Mouse (Mus musculus): ENCODE results near the gene Nos1ap.

Nos1ap gene

GRCm38 (mm10) chr1:170343906-170344305 lies 245.8 kb downstream of the Nos1ap start:
- peak; percentile 19 for DNase-seq

- no peak for DNase-seq
Observed at GRCm38 (mm10) chr1:170343081-170343480, 246.6 kb downstream of the Nos1ap start.

GRCm38 (mm10) chr1:170339943-170340342 lies 249.7 kb downstream of the Nos1ap start:
- DNase-seq = no peak

GRCm38 (mm10) chr1:170332775-170333174 lies 256.9 kb downstream of the Nos1ap start:
- DNase-seq = no peak

- no peak for DNase-seq
Observed at GRCm38 (mm10) chr1:170331926-170332325, 257.7 kb downstream of the Nos1ap start.

- DNase-seq = no peak
Observed at GRCm38 (mm10) chr1:170325277-170325676, 264.4 kb downstream of the Nos1ap start.

- DNase-seq = no peak
Observed at GRCm38 (mm10) chr1:170324312-170324711, 265.3 kb downstream of the Nos1ap start.

GRCm38 (mm10) chr1:170323001-170323400 lies 266.7 kb downstream of the Nos1ap start:
- no peak for DNase-seq

- DNase-seq = no peak
Observed at GRCm38 (mm10) chr1:170322046-170322445, 267.6 kb downstream of the Nos1ap start.

GRCm38 (mm10) chr1:170311431-170311830 lies 278.2 kb downstream of the Nos1ap start:
- DNase-seq = no peak

GRCm38 (mm10) chr1:170308503-170308902 lies 281.2 kb downstream of the Nos1ap start, which contains the start of gene Spata46:
Gene Spata46, plus strand, starts transcription at chr1:170308803.
- no peak for DNase-seq

- DNase-seq = no peak
Observed at GRCm38 (mm10) chr1:170306232-170306631, 283.4 kb downstream of the Nos1ap start, which contains the start of gene Gm7694. Gene Gm7694, minus strand, starts transcription at chr1:170306332.

GRCm38 (mm10) chr1:170305002-170305401 lies 284.7 kb downstream of the Nos1ap start:
- DNase-seq = no peak

GRCm38 (mm10) chr1:170303103-170303502 lies 286.6 kb downstream of the Nos1ap start:
- no peak for DNase-seq

GRCm38 (mm10) chr1:170302456-170302855 lies 287.2 kb downstream of the Nos1ap start:
- no peak for DNase-seq

- DNase-seq = no peak
Observed at GRCm38 (mm10) chr1:170301686-170302085, 288.0 kb downstream of the Nos1ap start.

GRCm38 (mm10) chr1:170299496-170299895 lies 290.2 kb downstream of the Nos1ap start:
- no peak for DNase-seq

GRCm38 (mm10) chr1:170294786-170295570 lies 294.7 kb downstream of the Nos1ap start:
- no peak for DNase-seq

GRCm38 (mm10) chr1:170293257-170293656 lies 296.4 kb downstream of the Nos1ap start:
- DNase-seq = no peak

GRCm38 (mm10) chr1:170292239-170292951 lies 297.3 kb downstream of the Nos1ap start:
- peak; percentile 62 for DNase-seq

- DNase-seq = no peak
Observed at GRCm38 (mm10) chr1:170282415-170283129, 307.1 kb downstream of the Nos1ap start.

GRCm38 (mm10) chr1:170277016-170277415 lies 312.6 kb downstream of the Nos1ap start, which contains the start of gene Sh2d1b1:
Gene Sh2d1b1, plus strand, starts transcription at chr1:170277320.
- no peak for DNase-seq

- DNase-seq = no peak
Observed at GRCm38 (mm10) chr1:170273252-170273651, 316.4 kb downstream of the Nos1ap start.

Measured in kidney, adult 18-20 months (tissue).